Mouse (Mus musculus) brain, adult 2 months (tissue): Measurements from ENCODE around the gene Uqcr10.
A peak's percentile ranks its signal among the peaks of the same experiment; 100 is the strongest.

ENCODE experiments used
- DNase-seq: peaks from one replicate; pipeline ENCODE4 v3.0.0; 2011; ENCODE audit warnings: low read depth, low spot score

The Uqcr10 gene

GRCm38 (mm10) chr11:4675693-4676092 lies 28.4 kb downstream of the Uqcr10 start:
- no peak for DNase-seq

GRCm38 (mm10) chr11:4675126-4675562 lies 29.0 kb downstream of the Uqcr10 start:
- no peak for DNase-seq

GRCm38 (mm10) chr11:4674593-4674992 lies 29.5 kb downstream of the Uqcr10 start:
- no peak for DNase-seq

GRCm38 (mm10) chr11:4671736-4672135 lies 32.4 kb downstream of the Uqcr10 start:
- DNase-seq: no peak

- DNase-seq: peak; percentile 13
Measured at GRCm38 (mm10) chr11:4662496-4662878, 41.7 kb downstream of the Uqcr10 start.

GRCm38 (mm10) chr11:4661871-4662495 lies 42.2 kb downstream of the Uqcr10 start:
- peak; percentile 89 for DNase-seq

- DNase-seq: peak; percentile 65
Measured at GRCm38 (mm10) chr11:4661324-4661723, 42.8 kb downstream of the Uqcr10 start.

GRCm38 (mm10) chr11:4660309-4661025 lies 43.7 kb downstream of the Uqcr10 start:
- DNase-seq: peak; percentile 21

- no peak for DNase-seq
Measured at GRCm38 (mm10) chr11:4659818-4660217, 44.3 kb downstream of the Uqcr10 start.
